Mouse (Mus musculus) hindbrain, postnatal 0 days (tissue): ENCODE results near the gene Ss18l1. TPM values are rescaled to one million over a fixed set of nuclear protein-coding genes. Genes with fewer than 3 reads are reported as not detected.
A peak's percentile ranks its signal among the peaks of the same experiment; 100 is the strongest.

Experiments used
- ATAC-seq: fragments of 200-750 bp; cut with Nextera tagmentation; 2 replicates; pipeline ENCODE4 v1.8.0; 2017; ENCODE audit warnings: mild to moderate bottlenecking, moderate TSS enrichment, moderate library complexity
- DNase-seq: peaks from one replicate; pipeline ENCODE4 v3.0.0-alpha.2; 2015; ENCODE audit warnings: low spot score
- H3K27ac ChIP-seq: fragments of 300-500 bp; sonication (generic); 2 replicates; pipeline ENCODE4 v1.5.1; 2014; ENCODE audit warnings: mild to moderate bottlenecking
- H3K27me3 ChIP-seq: fragments of 300-500 bp; sonication (generic); 2 replicates; pipeline ENCODE4 v1.6.1; 2014; ENCODE audit warnings: low read length, mixed read lengths; ENCODE audit not compliant: insufficient read depth
- H3K36me3 ChIP-seq: fragments of 300-500 bp; sonication (generic); 2 replicates; pipeline ENCODE4 v1.6.1; 2014; ENCODE audit warnings: low read length, mixed read lengths; ENCODE audit not compliant: insufficient read depth
- H3K4me1 ChIP-seq: fragments of 300-500 bp; sonication (generic); 2 replicates; pipeline ENCODE4 v1.6.1; 2014; ENCODE audit warnings: antibody characterized with exemption, low read length, mixed read lengths; ENCODE audit not compliant: insufficient read depth
- H3K4me2 ChIP-seq: fragments of 300-500 bp; sonication (generic); 2 replicates; pipeline ENCODE4 v1.6.1; 2014; ENCODE audit warnings: low read depth, mild to moderate bottlenecking, low read length, moderate library complexity, mixed read lengths
- H3K4me3 ChIP-seq: fragments of 300-500 bp; sonication (generic); 2 replicates; pipeline ENCODE4 v1.5.1; 2014; ENCODE audit warnings: low read length
- H3K9ac ChIP-seq: fragments of 300-500 bp; sonication (generic); replicated peaks from 2 replicates; pipeline ENCODE4 v1.6.1; 2014; ENCODE audit warnings: mild to moderate bottlenecking, low read length, moderate library complexity, mixed read lengths
- H3K9me3 ChIP-seq: fragments of 300-500 bp; sonication (generic); 2 replicates; pipeline ENCODE4 v1.6.1; 2016; ENCODE audit warnings: low read length, mixed read lengths
- CTCF ChIP-seq: IDR thresholded peaks from 2 replicates; pipeline ENCODE4 v1.5.1; 2016; ENCODE audit warnings: antibody characterized with exemption, control low read depth, low read depth
- WGBS: fragments of 180-500 bp; shearing (Covaris S2); extraction: QIAGEN DNeasy Blood & Tissue Kit; methylation state at CpG from one replicate; pipeline ENCODE4 v1.1.7; 2014; 5-methylcytosine and 5-hydroxymethylcytosine counted together
- polyA plus RNA-seq: library from polyadenylated mRNA; unstranded; fragments of >200 nt; fragmentation: Nextera tagmentation; extraction: Ambion mirVana; gene quantifications from 2 replicates; pipeline ENCODE4 v1.2.1, GENCODE M21; 2015
- total RNA-seq: library from RNA; depleted of rRNA; stranded (reverse); fragments of >200 nt; gene quantifications from 2 replicates; pipeline ENCODE4 v1.2.3, GENCODE M21; 2014

The Ss18l1 gene
- total and polyA plus RNA-seq, 2 experiments from 2014 or later, result 37.2 to 80.7 TPM

GRCm38 (mm10) chr2:180032925-180033324 lies 9.4 kb upstream of the Ss18l1 start:
- Histone ChIP-seq H3K4me2 (no peak overlapping the region), H3K27ac (no peak overlapping the region), H3K9ac (no peak overlapping the region), H3K36me3 (peaks cover 84% of the 10 kb centered on the region), H3K9me3 (no peaks in the 10 kb centered on the region), H3K4me1 (no peaks in the 10 kb centered on the region), H3K27me3 (no peaks in the 10 kb centered on the region), H3K4me3 (no peak overlapping the region)
- DNase-seq (no peak), ATAC-seq (no peak)
- 70% methylated on average over 3 of the region's 3 CpGs for WGBS
- TF ChIP-seq CTCF, result no peak

DNA sequence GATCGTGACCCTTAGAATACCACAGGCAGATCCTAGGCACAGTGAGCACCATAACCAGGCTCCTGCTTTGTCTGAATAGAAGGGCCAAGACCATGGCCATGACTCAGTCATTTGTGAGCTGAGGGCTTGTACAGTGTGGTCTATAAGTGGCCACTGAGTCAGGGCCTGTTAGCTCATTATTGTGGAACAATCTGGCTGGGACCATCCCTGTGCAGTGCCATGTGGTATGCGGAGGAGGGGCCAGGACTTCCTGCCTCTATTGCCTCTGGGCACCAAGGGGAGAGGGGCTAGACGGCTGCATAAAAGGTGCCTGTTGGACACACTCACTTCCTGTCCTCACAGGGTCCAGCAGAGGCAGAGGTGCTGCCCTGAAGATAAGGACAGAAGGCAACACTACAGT lies 8.4 kb upstream of the Ss18l1 start:
- 66% methylated on average over 3 of the region's 3 CpGs for WGBS
- Histone ChIP-seq H3K9me3 (no peaks in the 10 kb centered on the region), H3K27me3 (no peaks in the 10 kb centered on the region), H3K36me3 (peaks cover 86% of the 10 kb centered on the region), H3K4me1 (no peaks in the 10 kb centered on the region), H3K4me2 (no peak overlapping the region), H3K9ac (no peak overlapping the region), H3K27ac (no peak overlapping the region), H3K4me3 (no peak overlapping the region)
- ATAC-seq, result no peak; the same call in 1 of the 2 replicates
- no peak for TF ChIP-seq CTCF
- no peak for DNase-seq

GRCm38 (mm10) chr2:180034753-180035152 lies 7.6 kb upstream of the Ss18l1 start:
- Histone ChIP-seq H3K9me3 (no peaks in the 10 kb centered on the region), H3K9ac (no peak overlapping the region), H3K27me3 (no peaks in the 10 kb centered on the region), H3K4me2 (no peak overlapping the region), H3K27ac (no peak overlapping the region), H3K4me1 (no peaks in the 10 kb centered on the region), H3K4me3 (no peak overlapping the region), H3K36me3 (peaks cover 79% of the 10 kb centered on the region)
- 62% methylated on average over 5 of the region's 5 CpGs for WGBS
- no peak for ATAC-seq
- no peak for TF ChIP-seq CTCF
- no peak for DNase-seq

GRCm38 (mm10) chr2:180040406-180040805 lies 1.9 kb upstream of the Ss18l1 start:
- H3K9ac ChIP-seq, result no peak overlapping the region
- H3K36me3 ChIP-seq, result peaks cover 33% of the 10 kb centered on the region
- WGBS, result 58% methylated on average over 6 of the region's 6 CpGs
- no peak overlapping the region; the same call in 1 of the 2 replicates for H3K4me3 ChIP-seq
- H3K9me3 ChIP-seq, result no peaks in the 10 kb centered on the region
- no peak overlapping the region for H3K27ac ChIP-seq
- no peak for ATAC-seq
- no peak for DNase-seq
- no peak for TF ChIP-seq CTCF
- H3K27me3 ChIP-seq, result no peaks in the 10 kb centered on the region
- H3K4me2 ChIP-seq, result peak overlapping the region; percentile 70
- H3K4me1 ChIP-seq, result peaks cover 20% of the 10 kb centered on the region

- H3K27me3 ChIP-seq, result no peaks in the 10 kb centered on the region
- H3K9ac ChIP-seq, result peak overlapping the region; percentile 78
- TF ChIP-seq CTCF, result no peak
- H3K4me2 ChIP-seq, result peak overlapping the region; percentile 70
- H3K36me3 ChIP-seq, result peaks cover 20% of the 10 kb centered on the region
- peaks cover 20% of the 10 kb centered on the region for H3K4me1 ChIP-seq
- H3K4me3 ChIP-seq, result peak overlapping the region; percentile 100
- ATAC-seq (peak; percentile 58), DNase-seq (peak; percentile 68)
- H3K9me3 ChIP-seq, result no peaks in the 10 kb centered on the region
- WGBS, result 2% methylated on average over 66 of the region's 66 CpGs
- H3K27ac ChIP-seq, result peak overlapping the region; percentile 95
Observed at GRCm38 (mm10) chr2:180041577-180042255, 593 bp upstream of the Ss18l1 start.

DNA sequence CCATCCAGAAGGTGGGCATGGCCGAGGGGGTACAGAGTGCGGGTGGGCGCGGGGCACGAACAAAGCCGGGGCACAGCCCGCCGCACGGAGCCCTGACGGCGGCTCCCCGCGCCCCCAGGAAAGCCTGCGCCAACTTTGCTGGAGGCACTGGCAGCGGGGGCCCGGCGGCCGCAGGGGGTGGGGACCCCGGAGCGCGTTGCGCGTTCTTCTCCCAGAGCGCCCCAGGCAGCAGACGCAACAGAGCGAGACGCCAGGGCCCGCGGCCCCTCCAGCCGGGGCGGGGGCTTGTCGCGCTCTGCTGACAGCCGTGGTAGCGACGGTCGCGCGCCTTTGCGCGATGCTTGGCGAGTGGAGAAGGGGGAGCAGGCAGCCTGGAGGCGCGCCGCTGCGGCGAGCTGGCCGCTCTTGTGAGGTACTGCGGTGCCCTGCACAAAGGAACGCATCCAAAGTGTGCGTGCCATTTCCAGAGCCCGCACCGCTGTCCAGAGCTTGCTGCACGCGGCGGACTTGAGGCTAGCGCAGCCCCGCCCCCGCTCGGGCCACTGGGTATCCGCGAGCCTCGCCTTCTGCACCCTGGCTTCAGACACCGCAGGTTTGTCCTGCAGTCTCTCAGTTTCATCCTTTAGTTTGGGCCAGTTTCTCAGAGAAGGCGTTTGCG lies 678 bp downstream of the Ss18l1 start:
- ATAC-seq (peak; percentile 79), DNase-seq (peak; percentile 86)
- H3K4me2 ChIP-seq, result peak overlapping the region; percentile 70
- peaks cover 8% of the 10 kb centered on the region; the same call in 1 of the 2 replicates for H3K36me3 ChIP-seq
- under 1% methylated on average over 58 of the region's 66 CpGs for WGBS
- H3K4me3 ChIP-seq, result peak overlapping the region; percentile 100
- H3K4me1 ChIP-seq, result peaks cover 20% of the 10 kb centered on the region
- no peaks in the 10 kb centered on the region for H3K27me3 ChIP-seq
- peak overlapping the region; percentile 78 for H3K9ac ChIP-seq
- no peak for TF ChIP-seq CTCF
- H3K9me3 ChIP-seq, result no peaks in the 10 kb centered on the region
- H3K27ac ChIP-seq, result peak overlapping the region; percentile 95

- no peak overlapping the region for H3K4me3 ChIP-seq
- H3K27ac ChIP-seq, result no peak overlapping the region
- H3K9ac ChIP-seq, result no peak overlapping the region
- peak; percentile 71 for DNase-seq
- no peak overlapping the region for H3K4me2 ChIP-seq
- peak; percentile 67 for TF ChIP-seq CTCF
- H3K36me3 ChIP-seq, result no peaks in the 10 kb centered on the region
- H3K9me3 ChIP-seq, result no peaks in the 10 kb centered on the region
- no peaks in the 10 kb centered on the region for H3K27me3 ChIP-seq
- no peak for ATAC-seq
- 48% methylated on average over 4 of the region's 4 CpGs for WGBS
- peaks cover 20% of the 10 kb centered on the region for H3K4me1 ChIP-seq
Observed at GRCm38 (mm10) chr2:180045283-180045682, 3.0 kb downstream of the Ss18l1 start.
